Mouse (Mus musculus): ENCODE data around the gene D630036H23Rik. TPM values are rescaled to one million over a fixed set of nuclear protein-coding genes. Genes with fewer than 3 reads are reported as not detected.

The D630036H23Rik gene
- under 1 TPM in 1 of 2 experiments, not detected in 1; 0.44 TPM for total RNA-seq (2023)

GRCm38 (mm10) chr12:36381441-36382340 lies at the start of gene D630036H23Rik, which contains the start of gene Ispd:
D630036H23Rik (minus strand) TSS chr12:36382181.
Ispd (plus strand) TSS chr12:36381450.

Other genes with a start within 250 kb of the D630036H23Rik start
- 1 to 10 TPM; 5.9 to 6.5 TPM for gene Ankmy2, start 225.1 kb downstream of the D630036H23Rik start, total RNA-seq (2023)
- 10 to 100 TPM; 14.4 to 15.4 TPM for gene Bzw2, start 224.1 kb downstream of the D630036H23Rik start, total RNA-seq (2023)
- not detected for gene Lrrc72, start 128.8 kb downstream of the D630036H23Rik start, total RNA-seq (2023)
- not detected for gene Sostdc1, start 68.0 kb downstream of the D630036H23Rik start, total RNA-seq (2023)
- under 1 TPM; 0.33 TPM for gene Ispd, start 731 bp downstream of the D630036H23Rik start, total RNA-seq (2023)